Mouse (Mus musculus): ENCODE results near the gene Arsg.

DNA sequence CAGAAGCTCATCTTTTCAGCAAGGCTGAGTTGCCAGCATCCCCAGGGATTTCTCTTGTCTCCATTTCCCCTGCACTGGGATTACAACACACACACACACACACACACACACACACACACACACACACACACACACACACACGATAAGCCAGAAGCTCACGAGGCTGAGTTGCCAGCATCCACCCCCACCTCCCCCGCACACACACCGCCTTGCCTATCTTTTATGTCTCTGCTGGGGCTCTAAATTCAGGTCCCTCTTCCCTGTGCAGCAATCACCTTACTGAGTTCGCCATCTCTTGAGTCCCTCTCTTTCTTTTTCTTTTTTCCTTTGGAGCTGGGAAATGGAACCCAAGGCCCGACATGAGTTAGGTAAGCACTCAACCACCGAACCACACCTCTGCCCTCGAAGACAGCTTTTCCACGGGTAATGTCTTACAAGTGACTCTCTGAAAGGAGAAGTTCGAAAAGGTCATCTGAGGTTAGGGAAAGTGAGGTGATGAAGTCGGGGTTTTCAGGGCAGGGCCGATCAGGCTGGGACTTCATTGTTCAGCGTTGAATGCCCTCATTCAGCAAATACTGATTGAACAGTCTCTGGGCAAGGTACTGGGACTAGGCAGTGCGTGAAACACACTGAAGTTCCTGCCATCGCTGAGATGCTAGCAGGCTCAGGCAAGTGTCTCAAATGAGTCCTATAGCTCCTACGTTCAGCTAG lies 6.6 kb downstream of the Arsg start:
- no peak for TF ChIP-seq CTCF (IDR thresholded peaks at IDR 0.05; ENCODE audit: borderline replicate concordance, control insufficient read depth, extremely low read depth, insufficient read depth, low read length, poor library complexity)
- no peak for TF ChIP-seq POLR2A (IDR thresholded peaks at IDR 0.05; ENCODE audit: control insufficient read depth, extremely low read depth, insufficient read depth, low read length, poor library complexity)
